Mouse (Mus musculus) adrenal gland, adult 18-20 months (tissue): ENCODE measurements around the gene Gm10801. TPM values are rescaled to one million over a fixed set of nuclear protein-coding genes. Genes with fewer than 3 reads are reported as not detected.
"Not testable (repeated sequence)": the region's sequence is repeated elsewhere in the genome, so short reads cannot be mapped to it uniquely, and the experiment has no call there.

Experiments
- DNase-seq, 2 experiments: peaks; one replicate each; pipeline ENCODE4 v3.0.0; 2021 to 2022; ENCODE audit warnings: low spot score in 2 of 2
- long read RNA-seq, 2 experiments: library from polyadenylated mRNA; stranded (forward); transcript quantifications; one replicate each; pipeline ENCODE4 v2.0.0; 2021
- total RNA-seq, 2 experiments: library from RNA; stranded (reverse); gene quantifications; 1 replicate in 1 of 2; 2 replicates in 1 of 2; pipeline ENCODE4 v1.2.3; 2021

Gene Gm10801
- under 1 TPM in 1 of 2 experiments, not detected in 1; 0.70 TPM for total RNA-seq
- long read RNA-seq, experiment 1 = 0 reads
- long read RNA-seq, experiment 2 = 0 reads

GRCm38 (mm10) chr2:98661937-98662336 lies at the start of gene Gm10801:
Gene Gm10801, plus strand, starts transcription at chr2:98662237.
- not testable (repeated sequence) for DNase-seq

GRCm38 (mm10) chr2:98667201-98667600 lies 5.2 kb downstream of the Gm10801 start, which contains the start of gene Gm10800:
Gene Gm10800, minus strand, starts transcription at chr2:98667301.
- DNase-seq = not testable (repeated sequence)

- DNase-seq = no peak
Observed at GRCm38 (mm10) chr2:98697533-98697932, 35.5 kb downstream of the Gm10801 start.

Other genes with a start within 250 kb of the Gm10801 start
- gene Gm10800, start 5.1 kb downstream of the Gm10801 start, total RNA-seq = under 1 TPM; 0.61 to 0.66 TPM